Mouse (Mus musculus) liver, embryonic 14.5 days (tissue): ENCODE measurements at regions not wholly inside any gene's neighbourhood (a gene's known extent, or its start where the extent isn't known, plus 50 kb on each side); places are given as distances from the start of the nearest gene placed in this dataset.

Experiments
- ATAC-seq: fragments of 200-750 bp; cut with Nextera tagmentation; 2 replicates; pipeline ENCODE4 v1.8.0; 2017; ENCODE audit warnings: moderate number of reproducible peaks, mild to moderate bottlenecking, moderate library complexity; ENCODE audit not compliant: insufficient read depth
- DNase-seq, 3 experiments: peaks; one replicate each; pipeline ENCODE4 v3.0.0-alpha.2; 2012 to 2013; ENCODE audit warnings: low read depth in 3 of 3, low spot score in 3 of 3
- H3K27ac ChIP-seq: fragments of 300-500 bp; sonication (generic); 2 replicates; pipeline ENCODE4 v1.5.1; 2014; ENCODE audit warnings: moderate library complexity, mild to moderate bottlenecking, control low read depth, inconsistent platforms
- H3K27me3 ChIP-seq: fragments of 300-500 bp; sonication (generic); 2 replicates; pipeline ENCODE4 v1.6.1; 2014; ENCODE audit warnings: mild to moderate bottlenecking, low read length, moderate library complexity; ENCODE audit not compliant: control insufficient read depth, insufficient read depth
- H3K36me3 ChIP-seq: fragments of 300-500 bp; sonication (generic); replicated peaks from 2 replicates; pipeline ENCODE4 v1.6.1; 2014; ENCODE audit warnings: low read depth; ENCODE audit not compliant: control insufficient read depth, insufficient read depth
- H3K4me1 ChIP-seq, 2 experiments: fragments of 200-500 bp in 1 of 2; fragments of 300-500 bp in 1 of 2; sonication (generic) in 1 of 2; replicated peaks; 2 replicates each; pipeline ENCODE4 v1.6.1; 2012 to 2014; ENCODE audit warnings: antibody characterized with exemption in 1 of 2, inconsistent platforms in 1 of 2, low read length in 1 of 2; ENCODE audit not compliant: control insufficient read depth in 2 of 2, insufficient read depth in 2 of 2
- H3K4me2 ChIP-seq: fragments of 300-500 bp; sonication (generic); 2 replicates; pipeline ENCODE4 v1.6.1; 2014; ENCODE audit warnings: low read depth, mild to moderate bottlenecking, control low read depth, moderate library complexity
- H3K4me3 ChIP-seq, 2 experiments: fragments of 200-500 bp in 1 of 2; fragments of 300-500 bp in 1 of 2; sonication (generic) in 1 of 2; 2 replicates each; pipeline ENCODE4 v1.5.1; 2012 to 2014; ENCODE audit warnings: low read depth in 2 of 2, low read length in 2 of 2, mild to moderate bottlenecking in 2 of 2, control low read depth in 1 of 2, inconsistent platforms in 1 of 2, moderate library complexity in 1 of 2; ENCODE audit not compliant: insufficient read depth in 1 of 2
- H3K9ac ChIP-seq: fragments of 300-500 bp; sonication (generic); replicated peaks from 2 replicates; pipeline ENCODE4 v1.6.1; 2014; ENCODE audit warnings: mild to moderate bottlenecking, control low read depth, moderate library complexity
- H3K9me3 ChIP-seq: fragments of 300-500 bp; sonication (generic); 2 replicates; pipeline ENCODE4 v1.6.1; 2016; ENCODE audit warnings: low read length, mixed read lengths; ENCODE audit not compliant: control insufficient read depth
- CTCF ChIP-seq: IDR thresholded peaks from 2 replicates; pipeline ENCODE4 v1.5.1; 2016; ENCODE audit warnings: antibody characterized with exemption, low read depth, control low read depth
- EP300 ChIP-seq: IDR thresholded peaks from 2 replicates; pipeline ENCODE4 v1.6.1; 2016; ENCODE audit warnings: antibody characterized with exemption, low read depth
- WGBS: fragments of 180-500 bp; shearing (Covaris S2); extraction: QIAGEN DNeasy Blood & Tissue Kit; methylation state at CpG from one replicate; pipeline ENCODE4 v1.1.7; 2014; ENCODE audit not compliant: insufficient replicate concordance; 5-methylcytosine and 5-hydroxymethylcytosine counted together

DNA sequence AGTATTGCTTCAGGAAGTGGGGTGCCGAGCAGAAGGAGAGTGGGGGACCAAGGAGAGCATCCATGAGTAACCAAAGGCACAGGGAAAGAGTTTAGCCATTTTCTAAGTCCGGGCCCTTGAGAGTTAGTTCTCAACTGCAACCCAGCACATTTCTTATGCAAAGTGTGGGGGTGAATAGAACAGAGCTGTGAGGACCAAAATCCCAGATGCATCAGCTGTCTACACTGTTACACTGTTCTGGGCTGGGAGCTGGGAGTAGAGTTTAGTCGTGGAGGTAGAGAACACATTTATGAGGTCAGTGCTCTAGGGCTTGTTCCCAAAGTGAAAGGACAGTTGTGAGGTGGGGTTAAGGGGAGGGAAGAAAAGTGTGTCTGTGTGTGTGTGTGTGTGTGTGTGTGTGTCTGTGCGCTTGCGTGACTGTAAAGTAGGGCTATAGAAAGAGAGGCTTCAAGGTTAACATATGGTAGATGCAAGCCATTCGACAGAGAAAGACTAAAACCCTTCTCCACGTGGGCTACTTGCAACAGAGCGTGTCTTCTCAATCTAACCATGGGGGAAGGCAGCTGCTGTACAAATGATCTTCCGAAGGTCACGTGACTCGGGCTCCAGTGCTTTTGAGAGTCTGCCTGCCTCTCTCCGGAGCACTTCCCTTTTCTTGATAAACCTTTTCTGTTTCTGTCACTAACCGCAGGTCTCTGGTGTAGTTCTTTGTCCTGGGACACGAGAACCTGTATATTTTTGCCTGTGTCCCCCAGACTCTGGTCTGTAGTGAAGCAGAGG lies 104.5 kb upstream of the Zfp217 start:
- Histone ChIP-seq H3K9me3 (no peaks in the 10 kb centered on the region), H3K27ac (no peak overlapping the region), H3K27me3 (no peaks in the 10 kb centered on the region), H3K9ac (no peak overlapping the region), H3K4me2 (peak overlapping the region; percentile 33), H3K36me3 (no peaks in the 10 kb centered on the region), H3K4me1 (peaks cover 0 to 14% of the 10 kb centered on the region in 2 experiments; a peak in 2 of 4 replicates), H3K4me3 (no peak overlapping the region)
- TF ChIP-seq EP300, result no peak
- ATAC-seq (peak; percentile 57; the same call in 1 of the 2 replicates), DNase-seq (peak; percentile 34 to 52 (median 39))
- WGBS, result 18% methylated on average over 14 of the region's 14 CpGs

DNA sequence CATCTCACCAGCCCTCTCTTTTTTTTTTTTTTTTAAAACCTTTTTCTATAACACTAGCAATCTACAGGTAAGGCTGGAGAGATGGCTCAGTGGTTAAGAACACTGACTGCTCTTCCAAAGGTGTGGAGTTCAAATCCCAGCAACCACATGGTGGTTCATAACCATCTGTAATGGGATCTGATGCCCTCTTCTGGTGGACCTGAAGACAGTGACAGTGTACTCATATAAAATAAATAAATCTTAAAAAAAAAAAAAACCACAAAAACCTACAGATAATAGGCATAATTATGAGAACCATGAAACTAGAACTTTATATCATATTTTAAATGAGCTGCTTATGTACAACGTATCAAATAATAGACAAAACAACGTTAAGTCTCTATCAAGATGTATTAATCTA lies 102.8 kb upstream of the Zfp217 start:
- H3K27ac ChIP-seq, result no peak overlapping the region
- H3K9ac ChIP-seq, result no peak overlapping the region
- TF ChIP-seq CTCF (no peak), EP300 (no peak)
- ATAC-seq (no peak), DNase-seq (no peak)
- H3K36me3 ChIP-seq, result no peaks in the 10 kb centered on the region
- H3K4me3 ChIP-seq, result no peak overlapping the region
- H3K4me2 ChIP-seq, result no peak overlapping the region
- H3K27me3 ChIP-seq, result no peaks in the 10 kb centered on the region
- peaks cover 0 to 14% of the 10 kb centered on the region in 2 experiments; a peak in 2 of 4 replicates for H3K4me1 ChIP-seq
- 75% methylated on average over 2 of the region's 2 CpGs for WGBS
- H3K9me3 ChIP-seq, result no peaks in the 10 kb centered on the region

DNA sequence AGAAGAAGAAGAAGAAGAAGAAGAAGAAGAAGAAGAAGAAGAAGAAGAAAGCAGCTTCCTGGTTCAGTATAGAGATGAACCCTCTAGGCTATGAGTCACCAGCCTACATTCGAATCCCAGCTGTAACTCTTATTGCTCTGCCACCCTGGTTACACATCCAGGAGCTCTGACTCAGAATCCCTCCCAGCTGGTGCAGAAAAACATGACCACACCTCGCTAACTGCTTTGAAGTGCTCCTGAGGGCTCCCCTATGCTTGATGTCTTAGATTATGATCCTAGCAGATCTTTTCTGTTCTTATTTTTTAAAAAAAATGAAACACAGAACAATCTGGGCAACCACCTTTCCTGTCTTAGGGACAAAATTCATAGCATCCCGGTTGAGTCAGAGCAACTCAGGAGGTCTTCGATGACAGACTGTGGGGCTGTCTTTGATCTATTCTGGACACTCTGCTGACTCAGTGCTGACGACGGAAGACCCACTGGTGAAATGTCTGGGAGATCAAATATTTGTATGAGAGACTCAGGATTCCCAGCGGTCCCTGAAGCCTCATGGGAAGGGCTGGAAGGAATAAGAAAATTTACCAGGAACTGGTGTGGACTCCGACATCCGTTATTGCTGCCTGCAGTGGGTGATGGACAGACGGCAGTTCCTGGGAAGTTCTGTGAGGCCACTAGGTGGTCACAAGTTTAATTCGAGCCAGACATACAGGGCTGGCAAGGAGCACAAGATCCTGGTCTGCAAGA lies 100.0 kb upstream of the Zfp217 start:
- H3K36me3 ChIP-seq, result no peaks in the 10 kb centered on the region
- H3K9me3 ChIP-seq, result no peaks in the 10 kb centered on the region
- H3K9ac ChIP-seq, result no peak overlapping the region
- peaks cover 0 to 10% of the 10 kb centered on the region in 2 experiments; a peak in 2 of 4 replicates for H3K4me1 ChIP-seq
- WGBS, result 46% methylated on average over 11 of the region's 11 CpGs
- no peak overlapping the region for H3K4me2 ChIP-seq
- H3K4me3 ChIP-seq, result no peak overlapping the region
- no peaks in the 10 kb centered on the region for H3K27me3 ChIP-seq
- TF ChIP-seq CTCF (no peak), EP300 (no peak)
- ATAC-seq, result no peak
- no peak for DNase-seq
- H3K27ac ChIP-seq, result no peak overlapping the region

DNA sequence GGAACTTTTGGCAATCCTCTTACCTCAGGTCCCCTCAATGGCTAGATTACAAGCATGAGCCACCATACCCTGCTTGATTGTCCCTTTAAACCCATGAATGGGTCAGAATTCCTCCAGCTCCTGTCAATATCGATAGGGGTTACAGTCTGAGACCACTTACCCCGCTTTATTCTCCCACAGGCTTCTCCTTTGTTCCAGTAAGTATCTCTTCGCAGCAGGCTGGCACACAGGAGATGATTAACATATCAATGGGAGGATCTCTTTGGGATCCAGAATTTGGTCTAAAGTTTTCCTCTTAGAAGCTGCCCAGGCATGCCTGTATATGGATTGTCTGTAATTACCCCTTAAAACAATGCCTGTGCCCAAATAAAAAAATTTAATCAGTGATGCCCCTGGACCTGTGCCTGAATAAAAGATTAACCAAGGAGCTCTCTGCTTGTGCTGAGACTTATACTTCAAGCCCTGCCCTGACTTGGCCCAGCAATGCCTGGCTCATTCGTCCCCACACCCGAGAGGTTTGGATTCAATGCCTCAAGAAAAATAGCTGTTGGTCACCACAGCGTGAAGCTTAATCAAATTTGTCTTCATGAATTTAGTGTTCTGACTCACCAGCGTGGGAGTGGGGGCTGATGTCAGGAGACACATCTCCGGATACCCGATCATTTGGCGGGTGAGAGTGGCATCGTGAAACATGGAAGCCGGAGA lies 97.9 kb upstream of the Zfp217 start:
- WGBS, result 54% methylated on average over 12 of the region's 12 CpGs
- DNase-seq (no peak), ATAC-seq (no peak)

DNA sequence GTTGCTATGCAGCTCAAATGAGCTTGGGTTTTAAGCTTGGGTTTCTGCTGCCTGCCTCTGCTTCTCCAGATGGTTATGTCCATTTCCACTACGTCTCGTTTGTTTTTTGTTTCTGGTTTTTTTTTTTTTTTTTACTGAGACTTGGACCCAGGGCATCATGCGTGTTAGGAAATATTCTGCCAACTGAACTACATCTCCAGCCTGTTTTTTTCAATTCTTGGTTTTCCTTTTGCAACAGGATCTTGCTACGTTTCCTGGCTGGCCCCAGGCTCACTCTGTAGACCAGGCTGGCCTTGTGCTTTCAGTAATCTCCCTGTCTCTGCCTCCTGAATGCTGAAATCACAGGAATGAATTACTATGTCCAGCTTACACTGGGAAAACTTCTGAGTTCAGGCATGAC lies 96.2 kb upstream of the Zfp217 start:
- H3K4me2 ChIP-seq, result no peak overlapping the region
- WGBS, result 45% methylated on average over 4 of the region's 4 CpGs
- no peaks in the 10 kb centered on the region for H3K9me3 ChIP-seq
- no peak overlapping the region for H3K9ac ChIP-seq
- TF ChIP-seq CTCF, result no peak
- TF ChIP-seq EP300, result no peak
- H3K27me3 ChIP-seq, result no peaks in the 10 kb centered on the region
- DNase-seq (no peak), ATAC-seq (no peak)
- H3K36me3 ChIP-seq, result no peaks in the 10 kb centered on the region
- H3K4me1 ChIP-seq, result no peaks in the 10 kb centered on the region
- H3K27ac ChIP-seq, result no peak overlapping the region
- H3K4me3 ChIP-seq, result no peak overlapping the region

More for the DNA sequence above, 97.9 kb upstream of the Zfp217 start:
- no peaks in the 10 kb centered on the region for H3K36me3 ChIP-seq
- no peak overlapping the region for H3K27ac ChIP-seq
- no peak overlapping the region for H3K4me3 ChIP-seq
- no peak overlapping the region for H3K9ac ChIP-seq
- no peaks in the 10 kb centered on the region for H3K27me3 ChIP-seq
- H3K9me3 ChIP-seq, result no peaks in the 10 kb centered on the region
- TF ChIP-seq EP300, result no peak
- TF ChIP-seq CTCF, result no peak
- H3K4me2 ChIP-seq, result no peak overlapping the region
- H3K4me1 ChIP-seq, result no peaks in the 10 kb centered on the region
